Mouse (Mus musculus): ENCODE measurements around the gene 1700042G07Rik.
"Not testable (repeated sequence)": the region's sequence is repeated elsewhere in the genome, so short reads cannot be mapped to it uniquely, and the experiment has no call there.

1700042G07Rik gene

DNA sequence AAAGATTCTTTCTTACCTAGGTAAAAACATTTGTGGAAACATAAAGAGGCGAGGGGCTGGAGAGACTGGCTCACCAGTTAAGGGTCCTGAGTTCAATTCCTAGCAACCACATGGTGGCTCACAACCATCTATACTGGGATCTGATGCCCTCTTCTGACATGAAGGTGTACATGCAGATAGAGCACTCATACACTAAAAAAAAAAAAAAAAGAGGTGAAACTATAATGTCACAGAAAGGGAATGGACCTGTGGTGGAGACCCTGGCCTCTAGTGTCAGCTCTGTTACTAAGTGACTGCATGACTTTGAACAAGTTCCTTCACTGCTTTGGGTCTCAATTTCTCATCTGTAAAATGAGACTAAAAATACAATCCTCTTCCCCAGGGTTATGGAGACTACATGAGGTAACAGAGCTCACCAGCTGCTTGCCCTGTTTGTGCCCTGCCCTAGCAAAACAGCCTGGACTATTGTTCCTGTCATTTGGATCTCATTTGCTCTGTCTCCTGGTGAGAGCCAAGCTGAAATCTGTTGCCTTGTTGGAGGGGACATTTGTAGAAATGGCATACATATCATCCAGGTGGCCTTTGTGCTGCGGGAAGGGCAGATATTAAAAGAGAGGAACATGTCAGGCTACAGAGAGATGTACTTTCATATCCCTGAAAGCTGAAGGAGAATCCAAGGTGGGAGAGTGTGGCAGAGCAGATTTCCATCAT is 42.9 kb downstream of the 1700042G07Rik start:
- no peak for DNase-seq

DNA sequence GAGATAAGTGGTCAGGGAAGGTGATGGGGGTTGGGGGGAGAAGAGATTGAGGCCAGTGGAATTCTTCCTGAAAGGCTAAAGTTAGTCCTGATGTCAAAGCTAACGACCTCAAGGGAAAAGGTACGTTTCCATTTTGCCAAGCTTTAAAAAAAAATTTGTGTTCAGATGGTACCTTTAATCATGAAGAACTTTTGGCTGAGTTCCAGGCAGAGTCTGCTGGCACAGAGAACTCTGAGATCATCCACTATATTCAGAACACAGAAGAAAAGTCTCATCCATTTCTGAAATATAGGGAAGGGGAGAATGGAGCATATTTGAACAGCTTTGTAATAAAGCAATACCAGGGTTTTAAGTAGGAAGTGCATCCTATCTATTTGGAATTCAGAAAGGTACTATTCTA is 43.9 kb downstream of the 1700042G07Rik start:
- DNase-seq, result peak; percentile 11 to 34

DNA sequence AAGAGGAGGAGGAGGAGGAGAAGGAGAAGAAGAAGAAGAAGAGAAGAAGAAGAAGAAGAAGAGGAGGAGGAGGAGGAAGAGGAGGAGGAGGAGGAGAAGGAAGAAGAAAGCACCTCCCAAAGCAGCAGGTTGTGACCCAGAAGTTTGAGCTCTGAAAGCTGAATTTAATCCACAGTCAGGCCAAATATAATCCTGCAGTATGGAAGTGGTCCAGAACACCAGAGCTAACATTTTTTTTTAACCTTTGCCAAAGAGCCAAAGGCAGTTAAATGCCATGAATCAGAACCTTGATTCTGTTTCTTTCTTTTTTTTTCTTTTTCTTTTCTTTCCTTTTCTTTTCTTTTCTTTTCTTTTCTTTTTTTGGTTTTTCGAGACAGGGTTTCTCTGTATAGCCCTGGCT is 44.5 kb downstream of the 1700042G07Rik start:
- DNase-seq, result not testable (repeated sequence)

DNA sequence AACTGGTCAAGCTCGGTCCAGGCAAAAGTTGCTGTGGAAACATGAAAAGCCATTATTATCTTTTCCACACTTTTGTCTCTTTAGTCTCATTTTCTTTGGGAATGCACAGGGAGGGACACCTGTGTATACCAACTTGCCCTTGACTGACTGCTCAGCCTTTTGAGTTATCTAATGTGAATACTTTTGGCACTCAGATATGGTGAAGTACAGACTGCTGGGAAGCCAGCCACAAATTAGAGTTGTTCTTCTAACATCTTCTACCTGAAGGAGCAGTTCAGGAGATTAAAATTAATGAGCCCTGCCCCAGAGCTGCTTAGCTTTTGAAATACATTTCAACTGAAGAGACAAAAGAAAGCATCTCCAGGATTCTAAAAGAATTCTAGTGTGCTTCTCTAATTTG is 45.9 kb downstream of the 1700042G07Rik start:
- no peak for DNase-seq

DNA sequence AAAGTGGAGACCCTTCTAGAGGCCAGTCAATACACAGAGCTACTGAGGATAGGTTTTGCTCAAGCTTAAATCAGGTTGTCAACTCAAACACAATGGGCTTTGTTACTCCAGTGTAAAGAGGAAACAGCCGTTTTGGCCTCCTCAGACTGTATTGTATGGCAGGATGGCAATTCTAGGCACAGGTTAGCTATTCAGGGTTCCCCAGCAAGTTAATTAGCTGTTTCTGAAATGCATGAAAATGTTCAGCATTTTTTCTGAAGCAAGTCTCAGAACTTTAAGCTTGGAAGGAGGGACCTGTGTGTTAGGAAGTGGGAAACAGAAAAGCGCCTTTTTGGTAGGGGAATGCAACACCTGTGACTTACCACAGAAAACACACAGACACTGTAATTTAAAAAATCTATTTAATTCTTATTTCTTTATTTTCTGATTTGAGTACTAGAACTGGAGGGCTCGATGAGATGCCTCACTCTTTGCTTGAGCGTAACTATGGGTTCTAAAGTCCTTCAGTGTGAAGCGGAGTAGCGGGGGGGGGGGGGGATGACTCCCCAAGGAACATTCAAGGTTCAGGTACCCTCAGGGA is 47.0 kb downstream of the 1700042G07Rik start:
- DNase-seq, result peak; percentile 13 to 16

DNA sequence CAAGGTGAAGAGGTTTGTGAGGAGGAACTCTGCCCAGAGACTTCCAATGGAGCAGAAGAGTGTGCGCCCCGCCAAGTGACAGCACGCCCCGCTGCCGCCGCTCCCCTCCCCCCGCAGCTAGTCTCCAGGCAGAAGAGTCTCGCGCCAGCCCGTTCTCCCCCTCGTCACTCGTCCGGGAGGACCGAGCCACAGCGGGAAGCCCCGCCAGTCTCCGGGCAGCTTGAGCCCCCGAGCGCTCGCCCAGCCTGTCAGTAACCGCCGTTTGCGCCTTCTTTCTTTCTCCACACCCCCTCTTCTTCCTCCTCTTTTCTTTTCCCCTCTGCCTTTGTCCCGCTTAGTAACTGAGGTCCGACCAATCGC is 47.6 kb downstream of the 1700042G07Rik start:
- peak in 1 of 2 experiments; percentile 81 for DNase-seq

DNA sequence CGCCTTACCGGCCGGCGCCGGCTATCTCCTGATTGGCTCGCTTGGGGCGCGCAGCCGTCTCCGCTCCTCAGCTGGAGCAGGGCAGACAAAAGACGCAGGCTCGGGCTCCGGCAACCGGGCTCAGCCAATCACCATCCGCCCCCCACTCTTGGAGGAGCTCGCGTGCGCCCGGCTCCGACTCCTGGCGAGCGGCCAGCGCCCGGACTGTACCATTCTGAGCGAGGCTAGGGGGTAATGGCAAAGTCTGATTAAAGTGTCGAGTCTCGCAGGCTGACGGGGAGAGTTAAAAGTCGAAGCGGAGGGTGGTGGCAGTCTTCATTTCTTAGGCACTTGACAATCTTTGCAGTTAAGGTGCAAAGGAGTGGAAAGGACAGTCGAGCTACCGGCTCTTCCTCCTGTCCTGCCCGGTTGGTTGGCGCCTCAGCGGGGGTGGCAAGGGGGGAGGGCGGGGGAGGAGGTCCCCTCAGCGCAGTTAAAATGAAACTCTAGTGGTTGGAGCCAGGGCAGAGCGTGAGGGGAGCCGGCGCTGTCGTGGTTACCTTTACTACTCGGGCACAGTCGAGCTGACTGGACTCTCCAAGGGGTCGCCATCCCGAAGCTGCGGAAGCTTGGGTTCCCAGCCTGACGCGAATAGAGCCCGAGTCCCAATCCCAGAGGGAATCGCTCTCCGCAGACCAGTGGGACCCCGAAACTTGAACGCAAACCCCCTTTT is 48.1 kb downstream of the 1700042G07Rik start, which contains the start of gene Pik3r3:
Gene Pik3r3, plus strand, starts transcription at position 479 of the 712 bp plus-strand sequence.
- DNase-seq, result peak; percentile 99

DNA sequence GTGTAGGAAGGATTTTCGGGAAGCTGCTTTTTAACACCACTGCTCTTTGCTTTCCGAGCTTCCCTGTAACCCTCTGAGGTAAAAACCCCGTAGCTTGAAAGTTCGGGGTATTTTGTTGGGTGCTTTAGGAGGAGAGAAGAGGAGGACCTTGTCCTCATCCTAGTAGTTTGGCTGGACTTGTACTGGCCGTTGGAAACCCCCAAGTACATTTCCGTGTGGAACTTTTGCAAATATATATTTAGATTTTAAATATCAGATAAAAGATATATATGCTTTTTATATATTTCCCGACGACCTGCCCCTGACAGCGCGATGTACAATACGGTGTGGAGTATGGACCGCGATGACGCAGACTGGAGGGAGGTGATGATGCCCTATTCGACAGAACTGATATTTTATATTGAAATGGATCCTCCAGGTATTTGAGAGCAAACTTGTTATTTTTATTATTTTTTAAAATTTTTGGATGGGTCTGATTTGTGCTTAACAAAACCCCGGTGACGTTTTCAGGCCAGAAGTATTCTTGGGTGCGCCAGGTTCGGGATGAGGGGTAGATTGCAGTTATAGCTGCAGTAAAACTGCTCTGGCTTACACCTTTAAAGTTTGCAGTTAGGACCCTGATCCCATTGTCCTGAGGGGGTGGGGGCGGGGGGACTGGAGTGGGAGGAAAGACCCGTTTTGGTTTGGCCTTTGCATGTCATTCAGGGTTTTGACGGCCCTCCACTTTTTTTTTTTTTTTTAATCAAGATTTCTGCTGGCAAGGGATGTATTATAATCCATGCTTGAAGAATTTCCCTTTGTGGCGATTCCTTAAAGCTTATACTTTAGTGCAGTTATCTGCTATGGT is 49.0 kb downstream of the 1700042G07Rik start:
- DNase-seq, result peak; percentile 6 to 22

DNA sequence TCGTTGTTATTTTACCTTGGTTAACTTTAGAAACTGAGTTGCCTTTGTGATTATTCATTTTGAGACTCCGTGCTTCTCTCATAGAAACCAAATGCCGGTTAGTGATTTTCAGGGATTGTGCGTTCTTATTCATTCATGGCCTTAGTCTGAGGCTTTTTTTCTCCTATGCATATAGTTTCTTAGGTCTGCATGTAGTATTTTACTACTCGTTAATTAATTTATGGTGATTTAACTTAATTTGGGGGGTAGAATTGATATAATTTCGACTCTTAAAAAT is 49.6 kb downstream of the 1700042G07Rik start:
- DNase-seq, result no peak

Measured in kidney, postnatal 36 days (tissue).